Comparison of ENCODE assay signal across 23 mouse cellular contexts in the genomic region with DNA sequence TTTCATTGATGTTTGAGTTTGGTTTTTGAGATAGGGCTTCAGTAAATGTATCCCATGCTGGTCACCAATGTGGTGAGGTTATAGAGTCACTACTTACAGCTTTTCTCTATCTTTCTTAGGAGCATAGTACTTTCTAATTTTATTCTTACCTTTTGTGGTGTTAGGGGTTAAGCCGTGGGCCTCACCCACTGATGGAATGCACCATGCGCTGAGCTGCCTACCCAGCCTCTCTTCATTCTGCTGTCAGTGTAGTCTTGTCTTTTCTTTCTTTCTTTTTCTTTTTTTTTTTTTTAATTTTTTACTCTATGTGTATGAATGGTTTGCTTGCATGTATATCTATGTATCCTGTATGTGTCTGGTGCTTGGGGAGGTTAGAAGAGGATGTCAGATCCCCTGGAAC. TPM values are rescaled to one million over a fixed set of nuclear protein-coding genes. Genes with fewer than 3 reads are reported as not detected.
DNase-seq lines count a peak whose midpoint lies in the region; ATAC-seq lines count a peak whose summit lies in the region.
"Had no signal": no experiment of that assay in that cellular context is flagged by ENCODE, and none has a peak within 500 bp of the region (broad histone marks: within the 10 kb centered on the region; RNA-seq: fewer than 3 reads in every experiment).

No protein-coding gene starts in this region.

- DNase-seq in heart, adult 11 months: peak; percentile 39
- DNase-seq in heart, adult 9 months (ENCODE audit: low spot score in 2 of 2): no peak
- DNase-seq in R1 (ENCODE audit: low read depth, low spot score): peak; percentile 62
- no peak for DNase-seq in kidney, postnatal 36 days
- DNase-seq: adrenal gland, adult 8-10 months; adrenal gland, postnatal 14 days; adrenal gland, postnatal 36 days; B cell, adult 2 months; cerebellum, adult 11-12 months; cerebellum, adult 2 months; cerebellum, adult 9-10 months; cerebellum, postnatal 10 days; cerebellum, postnatal 25 days; forebrain, postnatal 0 days had no signal

- ATAC-seq in activated CD4-positive, CD25-positive, alpha-beta regulatory T cell, adult 4 months: no peak
- ATAC-seq: CD4-positive, CD25-positive, alpha-beta regulatory T cell, adult 4 months; forebrain, embryonic 13.5 days; forebrain, embryonic 15.5 days; forebrain, postnatal 0 days; Patski had no signal

RNA-seq across cellular contexts. Expression of gene Wdr82, which starts 8.7 kb away (rescaled TPM):
- 10 to 100 TPM; 45.7 to 46.3 TPM for polyA plus RNA-seq in activated CD4-positive, CD25-positive, alpha-beta regulatory T cell, adult 4 months (2017; shearing (Covaris generic))

RNA-seq across cellular contexts. Expression of gene Ppm1m, which starts 20.1 kb away (rescaled TPM):
- 10 to 100 TPM; 13.6 to 14.2 TPM for polyA plus RNA-seq in activated CD4-positive, CD25-positive, alpha-beta regulatory T cell, adult 4 months (2017; shearing (Covaris generic))

RNA-seq across cellular contexts. Expression of gene Glyctk, which starts 21.5 kb away (rescaled TPM):
- polyA plus RNA-seq in activated CD4-positive, CD25-positive, alpha-beta regulatory T cell, adult 4 months (2017; shearing (Covaris generic)): 1 to 10 TPM; 2.9 to 3.3 TPM

RNA-seq across cellular contexts. Expression of gene Twf2, which starts 23.5 kb away (rescaled TPM):
- polyA plus RNA-seq in activated CD4-positive, CD25-positive, alpha-beta regulatory T cell, adult 4 months (2017; shearing (Covaris generic)): 100 to 1,000 TPM; 144 to 147 TPM

RNA-seq across cellular contexts. Expression of gene Tlr9, which starts 42.9 kb away (rescaled TPM):
- polyA plus RNA-seq in activated CD4-positive, CD25-positive, alpha-beta regulatory T cell, adult 4 months (2017; shearing (Covaris generic)): under 1 TPM in 1 of 2 experiments, not detected in 1; 0.13 TPM
- polyA plus RNA-seq: CD4-positive, CD25-positive, alpha-beta regulatory T cell, adult 4 months; embryonic facial prominence, embryonic 10.5 days; embryonic facial prominence, embryonic 12.5 days; forebrain, embryonic 11.5 days; forebrain, embryonic 13.5 days; forebrain, embryonic 15.5 days; G1E had no signal

Comparison
In these comparisons a context has a peak if more than half of its experiments do, and no peak if none do; other contexts are left out.
1. DNase-seq: peak in heart, adult 11 months (single experiment) and R1 (single experiment); none in heart, adult 9 months (0 of 2) and kidney, postnatal 36 days (0 of 2).